In the genomic region with DNA sequence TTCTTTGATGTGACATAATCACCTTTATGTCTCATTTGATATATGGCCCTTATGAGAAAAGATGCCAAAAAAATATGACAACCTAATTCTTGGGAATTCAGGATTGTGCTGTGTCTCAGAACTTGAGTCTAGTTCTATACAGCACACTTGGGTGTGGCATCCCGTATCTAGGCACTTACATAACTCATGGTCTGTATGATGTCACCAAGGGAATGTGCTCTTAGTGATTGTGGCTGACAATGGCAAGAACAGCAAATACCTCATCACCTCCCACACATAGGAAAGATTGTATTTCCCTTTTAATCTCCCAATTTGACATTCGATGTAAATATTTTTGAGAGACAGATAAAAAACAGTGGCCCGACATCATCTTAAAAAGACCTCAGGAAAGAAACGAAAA, we compare ENCODE assay signal across 20 mouse cellular contexts.
A peak's percentile ranks its signal among the peaks of the same experiment; 100 is the strongest.
DNase-seq lines count a peak whose midpoint lies in the region; ATAC-seq and TF ChIP-seq lines count a peak whose summit lies in the region.
"Had no signal": no experiment of that assay in that cellular context is flagged by ENCODE, and none has a peak within 500 bp of the region (broad histone marks: within the 10 kb centered on the region; RNA-seq: fewer than 3 reads in every experiment).

No protein-coding gene starts in this region.

- no peak for TF ChIP-seq CTCF in left cerebral cortex, adult 2 months (IDR thresholded peaks at IDR 0.05)

- H3K9ac ChIP-seq in kidney, embryonic 16.5 days (replicated peaks; ENCODE audit: low read length): no peak overlapping the region
- H3K9ac ChIP-seq: embryonic facial prominence, embryonic 15.5 days; heart, embryonic 12.5 days; hindbrain, embryonic 15.5 days had no signal

- 76% methylated on average over 4 of the region's 4 CpGs for WGBS in kidney, embryonic 16.5 days

- peak overlapping the region; percentile 53 for H3K27ac ChIP-seq in left cerebral cortex, adult 2 months
- no peak overlapping the region for H3K27ac ChIP-seq in kidney, embryonic 16.5 days (ENCODE audit: low read length)
- H3K27ac ChIP-seq: embryonic facial prominence, embryonic 15.5 days; forebrain, embryonic 10.5 days; gastrocnemius, adult 2 months; hindbrain, embryonic 15.5 days had no signal

- no peak overlapping the region for H3K4me2 ChIP-seq in kidney, embryonic 16.5 days (replicated peaks; ENCODE audit: low read depth, low read length)
- H3K4me2 ChIP-seq: embryonic facial prominence, embryonic 15.5 days; heart, embryonic 12.5 days; hindbrain, embryonic 15.5 days had no signal

- peak overlapping the region; percentile 9; the same call in 1 of the 2 replicates for H3K4me3 ChIP-seq in left cerebral cortex, adult 2 months
- no peak overlapping the region for H3K4me3 ChIP-seq in kidney, embryonic 16.5 days (ENCODE audit: low read length)
- H3K4me3 ChIP-seq: embryonic facial prominence, embryonic 15.5 days; erythroblast, embryonic 14.5 days; forebrain, embryonic 10.5 days; gastrocnemius, adult 2 months; heart, embryonic 12.5 days; hindbrain, embryonic 15.5 days had no signal

- no peaks in the 10 kb centered on the region for H3K9me3 ChIP-seq in kidney, embryonic 16.5 days (ENCODE audit: low read length)
- H3K9me3 ChIP-seq: embryonic facial prominence, embryonic 15.5 days; forebrain, embryonic 10.5 days; heart, embryonic 12.5 days; hindbrain, embryonic 15.5 days had no signal

- DNase-seq in frontal cortex, postnatal 10 days (ENCODE audit: low spot score in 2 of 2): no peak
- DNase-seq in left cerebral cortex, adult 2 months (ENCODE audit: extremely low spot score in 1 of 2, low spot score in 2 of 2): no peak
- DNase-seq in left cerebral cortex, postnatal 4 days: no peak
- DNase-seq in right cerebral cortex, adult 18-20 months: peak; percentile 40
- no peak for DNase-seq in right cerebral cortex, postnatal 4 days
- DNase-seq: adrenal gland, postnatal 10 days; cerebellum, adult 2 months; cerebellum, postnatal 10 days; embryo, embryonic 11 days; gastrocnemius, adult 2 months; gastrocnemius, postnatal 25 days; heart, postnatal 36 days had no signal

- H3K36me3 ChIP-seq in kidney, embryonic 16.5 days (ENCODE audit: insufficient read depth, low read length): no peaks in the 10 kb centered on the region
- H3K36me3 ChIP-seq: embryonic facial prominence, embryonic 15.5 days; forebrain, embryonic 10.5 days; heart, embryonic 12.5 days; hindbrain, embryonic 15.5 days had no signal

- H3K4me1 ChIP-seq in kidney, embryonic 16.5 days (ENCODE audit: insufficient read depth, low read length): no peaks in the 10 kb centered on the region
- H3K4me1 ChIP-seq: embryonic facial prominence, embryonic 15.5 days; forebrain, embryonic 10.5 days; heart, embryonic 12.5 days; hindbrain, embryonic 15.5 days had no signal

- H3K27me3 ChIP-seq in kidney, embryonic 16.5 days (ENCODE audit: insufficient read depth, low read length): no peaks in the 10 kb centered on the region
- H3K27me3 ChIP-seq: embryonic facial prominence, embryonic 15.5 days; heart, embryonic 12.5 days; hindbrain, embryonic 15.5 days had no signal

- peak; percentile 78 for ATAC-seq in frontal cortex, adult (ENCODE audit: low TSS enrichment)
- no peak for ATAC-seq in kidney, embryonic 16.5 days (ENCODE audit: low FRiP score, low TSS enrichment)
- ATAC-seq: forebrain, embryonic 14.5 days had no signal

- intact Hi-C loops in left cerebral cortex, adult 2 months (cut with DNase I): no loop called here
- intact Hi-C loops in left cerebral cortex, postnatal 4 days (cut with DNase I): no loop called here
